Comparison of ENCODE assay signal across 23 mouse cellular contexts in genomic region chr1:149256866-149257265, GRCm38 (mm10).
DNase-seq lines count a peak whose midpoint lies in the region; ATAC-seq and TF ChIP-seq lines count a peak whose summit lies in the region.
"Had no signal": no experiment of that assay in that cellular context is flagged by ENCODE, and none has a peak within 500 bp of the region (broad histone marks: within the 10 kb centered on the region; RNA-seq: fewer than 3 reads in every experiment).

No protein-coding gene starts in this region.

- no peak overlapping the region for H3K27ac ChIP-seq in hindbrain, postnatal 0 days
- H3K27ac ChIP-seq in hindbrain, embryonic 12.5 days: no peak overlapping the region
- H3K27ac ChIP-seq: embryonic facial prominence, embryonic 13.5 days; gastrocnemius, adult 2 months; heart, embryonic 15.5 days; hindbrain, embryonic 14.5 days; macrophage; neural tube, embryonic 13.5 days had no signal

- no peak overlapping the region for H3K4me2 ChIP-seq in hindbrain, postnatal 0 days (ENCODE audit: low read depth, low read length)
- no peak overlapping the region for H3K4me2 ChIP-seq in hindbrain, embryonic 12.5 days (replicated peaks)
- H3K4me2 ChIP-seq: embryonic facial prominence, embryonic 13.5 days; heart, embryonic 15.5 days; hindbrain, embryonic 14.5 days; neural tube, embryonic 13.5 days had no signal

- H3K9ac ChIP-seq in hindbrain, postnatal 0 days (replicated peaks; ENCODE audit: low read length): no peak overlapping the region
- H3K9ac ChIP-seq in hindbrain, embryonic 12.5 days: no peak overlapping the region
- H3K9ac ChIP-seq: embryonic facial prominence, embryonic 13.5 days; heart, embryonic 15.5 days; hindbrain, embryonic 14.5 days; neural tube, embryonic 13.5 days had no signal

- no peaks in the 10 kb centered on the region for H3K36me3 ChIP-seq in hindbrain, postnatal 0 days (ENCODE audit: insufficient read depth, low read length)
- no peaks in the 10 kb centered on the region for H3K36me3 ChIP-seq in hindbrain, embryonic 12.5 days
- H3K36me3 ChIP-seq: embryonic facial prominence, embryonic 13.5 days; heart, embryonic 15.5 days; neural tube, embryonic 13.5 days had no signal

- no peaks in the 10 kb centered on the region for H3K4me1 ChIP-seq in hindbrain, postnatal 0 days (ENCODE audit: insufficient read depth, low read length)
- no peaks in the 10 kb centered on the region for H3K4me1 ChIP-seq in hindbrain, embryonic 12.5 days
- H3K4me1 ChIP-seq: embryonic facial prominence, embryonic 13.5 days; heart, embryonic 15.5 days; neural tube, embryonic 13.5 days had no signal

- no peak overlapping the region for H3K4me3 ChIP-seq in hindbrain, postnatal 0 days (ENCODE audit: low read length)
- no peak overlapping the region for H3K4me3 ChIP-seq in hindbrain, embryonic 12.5 days
- H3K4me3 ChIP-seq: embryonic facial prominence, embryonic 13.5 days; erythroblast, embryonic 14.5 days; gastrocnemius, adult 2 months; heart, embryonic 15.5 days; myocyte; neural tube, embryonic 13.5 days had no signal

- peak; percentile 43 for DNase-seq in cerebellum, adult 9-10 months
- DNase-seq in cerebellum, adult 8-10 months: no peak
- DNase-seq in hindbrain, postnatal 0 days (ENCODE audit: low spot score): peak; percentile 26
- DNase-seq in brain, adult 2 months (ENCODE audit: low read depth, low spot score): peak; percentile 62
- peak; percentile 22 to 48 for DNase-seq in layer of hippocampus, adult 8-10 months (ENCODE audit: low spot score in 2 of 2)
- DNase-seq in urinary bladder, postnatal 4 days (ENCODE audit: low spot score in 2 of 2): no peak
- no peak for DNase-seq in adrenal gland, postnatal 14 days
- DNase-seq: cerebellum, adult 9-11 months; embryo, embryonic 11 days; gastrocnemius, adult 2 months; heart, postnatal 36 days; kidney, adult 8-10 months; kidney, postnatal 14 days; retina, postnatal 1 day; thymus, postnatal 14 days had no signal

- WGBS in hindbrain, postnatal 0 days: 42% methylated on average over 3 of the region's 3 CpGs
- 88% methylated on average over 3 of the region's 3 CpGs for WGBS in hindbrain, embryonic 12.5 days

- no peak for TF ChIP-seq CTCF in hindbrain, postnatal 0 days (IDR thresholded peaks at IDR 0.05; ENCODE audit: low read depth)

- ATAC-seq in hindbrain, postnatal 0 days: no peak
- no peak for ATAC-seq in hindbrain, embryonic 12.5 days (ENCODE audit: low FRiP score)

- H3K9me3 ChIP-seq in hindbrain, postnatal 0 days (ENCODE audit: low read length): no peaks in the 10 kb centered on the region
- H3K9me3 ChIP-seq in hindbrain, embryonic 12.5 days (replicated peaks): no peaks in the 10 kb centered on the region
- H3K9me3 ChIP-seq: embryonic facial prominence, embryonic 13.5 days; heart, embryonic 15.5 days; neural tube, embryonic 13.5 days had no signal

- H3K27me3 ChIP-seq in hindbrain, postnatal 0 days (ENCODE audit: insufficient read depth, low read length): no peaks in the 10 kb centered on the region
- H3K27me3 ChIP-seq in hindbrain, embryonic 12.5 days: no peaks in the 10 kb centered on the region
- H3K27me3 ChIP-seq: embryonic facial prominence, embryonic 13.5 days; heart, embryonic 15.5 days; neural tube, embryonic 13.5 days had no signal

Comparison
In these comparisons a context has a peak if more than half of its experiments do, and no peak if none do; other contexts are left out.
1. DNase-seq: peak in cerebellum, adult 9-10 months (single experiment), hindbrain, postnatal 0 days (single experiment), brain, adult 2 months (single experiment) and layer of hippocampus, adult 8-10 months (2 of 2); none in cerebellum, adult 8-10 months (single experiment), urinary bladder, postnatal 4 days (0 of 2) and adrenal gland, postnatal 14 days (single experiment).